In the genomic region with DNA sequence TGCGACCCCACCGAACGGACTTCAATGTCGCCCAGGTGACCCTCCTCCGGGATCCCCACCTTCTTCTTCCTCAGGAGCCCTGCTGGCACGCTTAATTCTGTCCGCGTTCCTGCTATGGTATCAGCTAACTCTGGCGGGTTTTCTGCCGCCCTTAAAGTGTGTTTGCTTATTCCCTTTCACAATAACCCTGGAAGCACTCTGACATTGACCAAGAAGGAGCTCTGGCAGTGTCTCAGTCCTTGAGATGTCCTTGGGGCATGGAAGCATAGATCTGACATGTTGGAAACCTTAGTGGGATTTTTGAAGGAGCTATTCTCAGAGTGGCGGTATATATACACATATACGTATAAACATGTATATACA, we compare ENCODE assay signal across 8 mouse cellular contexts. TPM values are rescaled to one million over a fixed set of nuclear protein-coding genes. Genes with fewer than 3 reads are reported as not detected.
A peak's percentile ranks its signal among the peaks of the same experiment; 100 is the strongest.
DNase-seq lines count a peak whose midpoint lies in the region; ATAC-seq and TF ChIP-seq lines count a peak whose summit lies in the region.

No protein-coding gene starts in this region.

- ATAC-seq in heart, embryonic 11.5 days (replicated peaks; ENCODE audit: insufficient number of reproducible peaks, low FRiP score, low TSS enrichment): peak; percentile 9; the same call in 1 of the 2 replicates
- no peak for ATAC-seq in forebrain, embryonic 14.5 days
- peak; percentile 46 for ATAC-seq in liver, embryonic 14.5 days (ENCODE audit: insufficient read depth)

- H3K9me3 ChIP-seq in heart, embryonic 11.5 days (replicated peaks; ENCODE audit: control insufficient read depth, low read length): no peaks in the 10 kb centered on the region
- no peaks in the 10 kb centered on the region for H3K9me3 ChIP-seq in ES-Bruce4 (replicated peaks; ENCODE audit: control insufficient read depth, insufficient read depth, low read length, poor library complexity, severe bottlenecking)
- no peaks in the 10 kb centered on the region for H3K9me3 ChIP-seq in forebrain, embryonic 14.5 days (replicated peaks; ENCODE audit: control insufficient read depth, low read length)
- no peaks in the 10 kb centered on the region for H3K9me3 ChIP-seq in liver, embryonic 14.5 days (ENCODE audit: control insufficient read depth, low read length)

- H3K4me3 ChIP-seq in heart, embryonic 11.5 days (ENCODE audit: low read depth, low read length): peak overlapping the region; percentile 78
- peak overlapping the region; percentile 95 for H3K4me3 ChIP-seq in ES-Bruce4 (ENCODE audit: low read depth, low read length)
- H3K4me3 ChIP-seq in forebrain, embryonic 14.5 days (ENCODE audit: low read depth, low read length): peak overlapping the region; percentile 82
- peak overlapping the region; percentile 90 for H3K4me3 ChIP-seq in liver, embryonic 14.5 days (ENCODE audit: insufficient read depth in 1 of 2, low read depth in 2 of 2, low read length in 2 of 2)

- H3K4me1 ChIP-seq in heart, embryonic 11.5 days (ENCODE audit: control insufficient read depth, insufficient read depth, low read length): peaks cover 12% of the 10 kb centered on the region
- peaks cover 2% of the 10 kb centered on the region for H3K4me1 ChIP-seq in ES-Bruce4 (ENCODE audit: control insufficient read depth, insufficient read depth, low read length)
- H3K4me1 ChIP-seq in forebrain, embryonic 14.5 days (ENCODE audit: control insufficient read depth, insufficient read depth, low read length): peaks cover 6% of the 10 kb centered on the region; the same call in 1 of the 2 replicates
- H3K4me1 ChIP-seq in liver, embryonic 14.5 days (replicated peaks; ENCODE audit: control insufficient read depth in 2 of 2, insufficient read depth in 2 of 2, low read length in 1 of 2): peaks cover 6 to 7% of the 10 kb centered on the region in 2 experiments; a peak in 3 of 4 replicates

- 9% methylated on average over 8 of the region's 12 CpGs for WGBS in heart, embryonic 11.5 days (ENCODE audit: insufficient replicate concordance)
- WGBS in forebrain, embryonic 14.5 days: 6% methylated on average over 12 of the region's 12 CpGs
- 4% methylated on average over 12 of the region's 12 CpGs for WGBS in liver, embryonic 14.5 days (ENCODE audit: insufficient replicate concordance)

- peak overlapping the region; percentile 64 for H3K9ac ChIP-seq in heart, embryonic 11.5 days (ENCODE audit: low read depth, low read length)
- H3K9ac ChIP-seq in ES-Bruce4 (ENCODE audit: low read depth, poor library complexity, severe bottlenecking): peak overlapping the region; percentile 84
- H3K9ac ChIP-seq in forebrain, embryonic 14.5 days (ENCODE audit: low read length): peak overlapping the region; percentile 93
- peak overlapping the region; percentile 60 for H3K9ac ChIP-seq in liver, embryonic 14.5 days (replicated peaks)

- no peak for DNase-seq in heart, adult 8-10 months (ENCODE audit: low spot score)
- DNase-seq in forebrain, embryonic 14.5 days (ENCODE audit: low spot score): no peak
- peak in 1 of 3 experiments; percentile 15 for DNase-seq in liver, embryonic 14.5 days (ENCODE audit: low read depth in 3 of 3, low spot score in 3 of 3)
- DNase-seq in embryo, embryonic 11 days: no peak
- no peak for DNase-seq in kidney, adult 9 months
- no peak for DNase-seq in spleen, postnatal 36 days (ENCODE audit: low spot score in 2 of 2)

- H3K4me2 ChIP-seq in heart, embryonic 11.5 days: peak overlapping the region; percentile 71
- H3K4me2 ChIP-seq in forebrain, embryonic 14.5 days (ENCODE audit: low read length): peak overlapping the region; percentile 73
- peak overlapping the region; percentile 72 for H3K4me2 ChIP-seq in liver, embryonic 14.5 days (ENCODE audit: low read depth)

- no peaks in the 10 kb centered on the region for H3K27me3 ChIP-seq in heart, embryonic 11.5 days (ENCODE audit: control insufficient read depth, insufficient read depth, low read length)
- no peaks in the 10 kb centered on the region for H3K27me3 ChIP-seq in ES-Bruce4 (ENCODE audit: control insufficient read depth, insufficient read depth, low read length, poor library complexity, severe bottlenecking)
- H3K27me3 ChIP-seq in forebrain, embryonic 14.5 days (replicated peaks; ENCODE audit: control insufficient read depth, insufficient read depth, low read length): no peaks in the 10 kb centered on the region
- H3K27me3 ChIP-seq in liver, embryonic 14.5 days (ENCODE audit: control insufficient read depth, insufficient read depth, low read length): peaks cover 8% of the 10 kb centered on the region

- H3K36me3 ChIP-seq in heart, embryonic 11.5 days (ENCODE audit: control insufficient read depth, insufficient read depth, low read length): peaks cover 3% of the 10 kb centered on the region
- H3K36me3 ChIP-seq in ES-Bruce4 (ENCODE audit: control insufficient read depth, insufficient read depth, low read length, poor library complexity, severe bottlenecking): peaks cover 2% of the 10 kb centered on the region
- peaks cover 9% of the 10 kb centered on the region for H3K36me3 ChIP-seq in forebrain, embryonic 14.5 days (ENCODE audit: control insufficient read depth, insufficient read depth, low read length)
- H3K36me3 ChIP-seq in liver, embryonic 14.5 days (replicated peaks; ENCODE audit: control insufficient read depth, insufficient read depth, low read depth): peaks cover under 1% of the 10 kb centered on the region

- TF ChIP-seq POLR2A in ES-Bruce4 (IDR thresholded peaks at IDR 0.05; ENCODE audit: insufficient read depth, low read length): no peak

- TF ChIP-seq EP300 in ES-Bruce4 (IDR thresholded peaks at IDR 0.05; ENCODE audit: insufficient read depth, low read depth, low read length): no peak
- TF ChIP-seq EP300 in liver, embryonic 14.5 days (IDR thresholded peaks at IDR 0.05; ENCODE audit: low read depth): no peak

- no peak for TF ChIP-seq CTCF in ES-Bruce4 (IDR thresholded peaks at IDR 0.05; ENCODE audit: low read depth, low read length)
- TF ChIP-seq CTCF in liver, embryonic 14.5 days (IDR thresholded peaks at IDR 0.05; ENCODE audit: low read depth): no peak

- peak overlapping the region; percentile 75 for H3K27ac ChIP-seq in heart, embryonic 11.5 days (ENCODE audit: low read depth, low read length)
- H3K27ac ChIP-seq in ES-Bruce4 (ENCODE audit: insufficient read depth, low read length): no peak overlapping the region
- peak overlapping the region; percentile 33; the same call in 1 of the 2 replicates for H3K27ac ChIP-seq in forebrain, embryonic 14.5 days (ENCODE audit: low read depth, low read length)
- H3K27ac ChIP-seq in liver, embryonic 14.5 days: no peak overlapping the region; the same call in 1 of the 2 replicates

RNA-seq across cellular contexts. Expression of gene Dip2a, which starts 0.4 kb away (rescaled TPM):
- 5.6 and 5.7 TPM in 2 replicates for polyA plus RNA-seq in heart, embryonic 11.5 days (2014; fragmentation: Nextera tagmentation; extraction: Ambion mirVana)
- total RNA-seq in heart, adult 8-10 months (2022): 1 to 10 TPM; 7.6 to 9.2 (median 8.4) TPM
- polyA plus RNA-seq in ES-Bruce4 (2011; ENCODE audit: insufficient read depth, insufficient read length, low read depth, missing spikeins): 10.4 and 12.5 TPM in 2 replicates
- 5.6 and 6.9 TPM in 2 replicates for polyA plus RNA-seq in forebrain, embryonic 14.5 days (2014; fragmentation: Nextera tagmentation; extraction: Ambion mirVana)
- polyA plus RNA-seq in liver, embryonic 14.5 days (2012; rRNA removed): 1.7 and 1.8 TPM in 2 replicates
- 0.62 and 0.69 TPM in 2 replicates for polyA plus RNA-seq in liver, embryonic 14.5 days (2014; fragmentation: Nextera tagmentation; extraction: Ambion mirVana)

Comparison
In these comparisons a context has a peak if more than half of its experiments do, and no peak if none do; other contexts are left out.
1. H3K27ac ChIP-seq: peak in heart, embryonic 11.5 days (single experiment) and forebrain, embryonic 14.5 days (single experiment); none in ES-Bruce4 (single experiment) and liver, embryonic 14.5 days (single experiment).
2. Peak in every context shown above with its lines, with median percentiles within 50 percentile points of each other: H3K4me2 ChIP-seq, H3K4me3 ChIP-seq and H3K9ac ChIP-seq.